Mouse (Mus musculus) T-helper 1 cell (primary cell): Measurements from ENCODE around the gene Gm2163.
"Not testable (repeated sequence)": the region's sequence is repeated elsewhere in the genome, so short reads cannot be mapped to it uniquely, and the experiment has no call there.

Experiments used
- in situ Hi-C: fragments of 300-600 bp; cut with MboI, MseI; formaldehyde crosslinking; loops from one replicate; pipeline ENCODE4 v1.15.1; 2025; ENCODE audit warnings: high pct_unique_total_duplicates

Gm2163 gene

DNA sequence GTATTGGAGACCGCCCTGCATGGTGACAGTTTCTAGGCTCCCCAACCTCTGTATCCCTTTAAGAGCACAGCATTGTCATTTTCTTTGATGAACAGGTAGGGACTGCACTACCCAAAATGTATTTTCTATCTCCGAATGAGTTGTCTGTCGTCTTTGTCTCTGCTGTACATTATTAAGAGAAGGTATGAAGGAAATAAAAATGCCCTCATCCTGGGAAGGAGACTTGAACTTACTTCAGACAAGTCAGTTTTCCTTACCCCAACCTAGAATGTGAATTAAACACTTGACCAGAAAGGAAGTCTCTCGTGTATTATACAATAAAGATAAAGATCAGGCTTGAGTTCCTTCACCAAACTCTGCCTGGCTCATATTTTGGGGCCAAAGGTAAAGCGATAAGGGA lies at the start of gene Gm2163:
Gene Gm2163 (plus strand): TSS at position 301 of the 400 bp plus-strand sequence.
- in situ Hi-C loops, result not testable (repeated sequence)

DNA sequence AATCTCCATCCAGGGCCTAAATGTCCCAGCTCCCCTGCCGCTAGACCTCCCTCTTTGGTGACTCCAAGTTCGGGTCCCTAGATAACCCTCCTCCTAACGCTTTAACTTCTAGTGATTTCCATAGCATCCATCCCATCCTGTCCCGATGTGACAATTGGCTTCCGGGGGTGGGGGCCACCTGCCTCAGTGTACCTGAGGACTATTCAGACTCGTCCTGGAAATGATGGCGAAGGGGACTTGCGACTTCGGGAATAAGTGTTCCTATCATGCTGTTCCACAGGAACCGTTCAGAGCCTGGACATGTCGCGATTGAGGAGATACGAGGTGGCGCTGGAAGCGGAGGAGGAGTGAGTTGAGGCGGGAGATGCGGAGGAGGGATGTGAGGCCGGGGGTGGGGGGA lies 27.5 kb upstream of the Gm2163 start, which contains the start of gene Gm21586:
Gene Gm21586 (plus strand): TSS at position 301 of the 400 bp plus-strand sequence.
- in situ Hi-C loops, result not testable (repeated sequence)

- in situ Hi-C loops, result loop anchor here (10.0 kb wide), 1 partner anchor 327 kb away; the partner anchor contains the start of genes Fam205a1 and Gm12394
Measured at GRCm38 (mm10) chr4:42528075-42528474, 61.5 kb downstream of the Gm2163 start, which contains the start of gene Fam205a2. Gene Fam205a2, minus strand, starts transcription at chr4:42528175.

DNA sequence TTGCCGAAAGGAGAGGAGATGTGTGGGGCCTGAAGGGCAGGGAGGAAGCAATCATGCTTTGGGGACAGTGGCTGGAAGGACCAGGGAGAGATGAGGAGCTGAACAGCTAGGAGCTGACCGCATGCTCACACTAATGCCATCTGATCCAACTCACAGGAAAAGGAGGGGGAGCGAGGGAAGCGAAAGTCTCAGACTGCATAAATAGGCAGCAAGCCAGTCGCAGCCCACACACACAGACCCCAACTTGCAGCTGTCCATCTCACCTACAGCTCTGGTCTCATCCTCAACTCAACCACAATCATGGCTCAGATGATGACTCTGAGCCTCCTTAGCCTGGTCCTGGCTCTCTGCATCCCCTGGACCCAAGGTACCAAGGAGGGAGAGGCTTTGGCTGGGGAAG lies 145.3 kb downstream of the Gm2163 start, which contains the start of gene Gm10591:
Gene Gm10591 (plus strand): TSS at position 301 of the 400 bp plus-strand sequence.
- in situ Hi-C loops, result not testable (repeated sequence)

GRCm38 (mm10) chr4:42629419-42629818 lies 162.9 kb downstream of the Gm2163 start, which contains the start of gene Gm2564:
Gene Gm2564, plus strand, starts transcription at chr4:42629719.
- in situ Hi-C loops, result not testable (repeated sequence)
